Mouse (Mus musculus) cerebellum, adult 9-10 months (tissue): Measurements from ENCODE around the gene Strc.
"Not testable (repeated sequence)": the region's sequence is repeated elsewhere in the genome, so short reads cannot be mapped to it uniquely, and the experiment has no call there.

ENCODE experiments used
- DNase-seq: peaks from one replicate; pipeline ENCODE4 v3.0.0; 2022

Gene Strc

GRCm38 (mm10) chr2:121386961-121387575 lies at the start of gene Strc:
Gene Strc (minus strand): TSS chr2:121387168.
- not testable (repeated sequence) for DNase-seq

GRCm38 (mm10) chr2:121434854-121435253 lies 47.9 kb upstream of the Strc start:
- DNase-seq = no peak

- DNase-seq = no peak
These were observed 38.9 kb upstream of the Strc start for GRCm38 (mm10) chr2:121425890-121426289.

- DNase-seq = no peak
These were observed 36.2 kb upstream of the Strc start for GRCm38 (mm10) chr2:121423166-121423565.

GRCm38 (mm10) chr2:121418476-121418875 lies 31.5 kb upstream of the Strc start:
- DNase-seq = no peak

- DNase-seq = no peak
These were observed 29.4 kb upstream of the Strc start for GRCm38 (mm10) chr2:121416356-121416755.

- DNase-seq = no peak
These were observed 28.6 kb upstream of the Strc start for GRCm38 (mm10) chr2:121415591-121415990.

GRCm38 (mm10) chr2:121415103-121415502 lies 28.1 kb upstream of the Strc start:
- no peak for DNase-seq

- peak; percentile 61 for DNase-seq
These were observed 27.2 kb upstream of the Strc start for GRCm38 (mm10) chr2:121414139-121414685.

- DNase-seq = peak; percentile 92
These were observed 26.5 kb upstream of the Strc start, which contains the start of the genes Pdia3 and Catsper2 for GRCm38 (mm10) chr2:121413387-121414042. Gene Pdia3 (plus strand): TSS chr2:121413775. Gene Catsper2 (minus strand): TSS chr2:121413792.

- DNase-seq = no peak
These were observed 25.9 kb upstream of the Strc start for GRCm38 (mm10) chr2:121412843-121413386.

- peak; percentile 31 for DNase-seq
These were observed 21.2 kb upstream of the Strc start for GRCm38 (mm10) chr2:121408160-121408559.

- no peak for DNase-seq
These were observed 16.3 kb upstream of the Strc start for GRCm38 (mm10) chr2:121403296-121403695.

- peak; percentile 91 for DNase-seq
These were observed 9.7 kb upstream of the Strc start for GRCm38 (mm10) chr2:121396624-121397023.

GRCm38 (mm10) chr2:121374766-121375165 lies 12.2 kb downstream of the Strc start:
- no peak for DNase-seq

- DNase-seq = no peak
These were observed 14.7 kb downstream of the Strc start for GRCm38 (mm10) chr2:121372266-121372665.

- no peak for DNase-seq
These were observed 16.0 kb downstream of the Strc start for GRCm38 (mm10) chr2:121370921-121371320.

- DNase-seq = peak; percentile 64
These were observed 18.1 kb downstream of the Strc start for GRCm38 (mm10) chr2:121368831-121369230.

- DNase-seq = no peak
These were observed 23.3 kb downstream of the Strc start for GRCm38 (mm10) chr2:121363656-121364055.

GRCm38 (mm10) chr2:121359461-121359860 lies 27.5 kb downstream of the Strc start:
- DNase-seq = peak; percentile 56

GRCm38 (mm10) chr2:121358381-121358780 lies 28.6 kb downstream of the Strc start:
- DNase-seq = peak; percentile 95

- DNase-seq = peak; percentile 29
These were observed 29.0 kb downstream of the Strc start for GRCm38 (mm10) chr2:121357961-121358360.

GRCm38 (mm10) chr2:121357494-121357893 lies 29.5 kb downstream of the Strc start, which contains the start of gene Ckmt1:
Gene Ckmt1 (plus strand): TSS chr2:121357714.
- peak; percentile 45 for DNase-seq
